Mouse (Mus musculus): ENCODE results near the gene Slfn2. TPM values are rescaled to one million over a fixed set of nuclear protein-coding genes. Genes with fewer than 3 reads are reported as not detected.
A peak's percentile ranks its signal among the peaks of the same experiment; 100 is the strongest.

Gene Slfn2
- polyA plus RNA-seq, 1 experiment from 2014 or later = 1.5 TPM

GRCm38 (mm10) chr11:83061806-83062205, 3.1 kb upstream of the Slfn2 start:
- H3K27ac ChIP-seq = no peak overlapping the region
- H3K4me1 ChIP-seq = peaks cover 31% of the 10 kb centered on the region; the same call in 1 of the 2 replicates
- 82% methylated on average over 7 of the region's 7 CpGs for WGBS
- H3K27me3 ChIP-seq (ENCODE audit: insufficient read depth, poor library complexity, severe bottlenecking) = peaks cover 14% of the 10 kb centered on the region; the same call in 1 of the 2 replicates
- H3K36me3 ChIP-seq = no peaks in the 10 kb centered on the region
- no peaks in the 10 kb centered on the region for H3K9me3 ChIP-seq
- no peak overlapping the region for H3K4me3 ChIP-seq
- DNase-seq (ENCODE audit: low spot score) = no peak

DNA sequence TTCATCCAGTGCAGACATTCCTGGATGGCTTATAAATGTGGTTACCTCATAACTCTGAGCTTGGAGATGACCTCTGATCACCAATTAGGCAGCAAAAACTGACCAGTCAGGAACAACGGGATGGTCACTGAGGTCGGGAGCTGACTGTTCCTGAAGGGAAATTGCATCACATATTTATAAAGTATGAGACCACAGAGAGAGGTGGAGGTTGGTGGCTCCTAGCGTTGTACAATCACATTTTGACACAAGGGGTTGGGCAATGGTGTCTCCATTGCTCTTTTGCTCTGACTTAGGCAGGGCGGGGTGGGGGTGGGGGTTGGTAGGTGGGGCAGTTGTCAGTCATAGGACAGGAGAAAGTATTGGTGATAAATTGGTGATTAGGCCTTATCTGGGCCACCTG, 1.8 kb upstream of the Slfn2 start:
- no peak overlapping the region for H3K27ac ChIP-seq
- no peak overlapping the region for H3K4me3 ChIP-seq
- DNase-seq (ENCODE audit: low spot score) = peak; percentile 4
- WGBS = 69% methylated on average over 4 of the region's 4 CpGs
- peaks cover 31% of the 10 kb centered on the region; the same call in 1 of the 2 replicates for H3K4me1 ChIP-seq
- peaks cover 14% of the 10 kb centered on the region; the same call in 1 of the 2 replicates for H3K27me3 ChIP-seq (ENCODE audit: insufficient read depth, poor library complexity, severe bottlenecking)
- H3K36me3 ChIP-seq = no peaks in the 10 kb centered on the region
- no peaks in the 10 kb centered on the region for H3K9me3 ChIP-seq

- DNase-seq (ENCODE audit: low spot score) = peak; percentile 67
Observed at GRCm38 (mm10) chr11:83063941-83064349, 967 bp upstream of the Slfn2 start.

DNA sequence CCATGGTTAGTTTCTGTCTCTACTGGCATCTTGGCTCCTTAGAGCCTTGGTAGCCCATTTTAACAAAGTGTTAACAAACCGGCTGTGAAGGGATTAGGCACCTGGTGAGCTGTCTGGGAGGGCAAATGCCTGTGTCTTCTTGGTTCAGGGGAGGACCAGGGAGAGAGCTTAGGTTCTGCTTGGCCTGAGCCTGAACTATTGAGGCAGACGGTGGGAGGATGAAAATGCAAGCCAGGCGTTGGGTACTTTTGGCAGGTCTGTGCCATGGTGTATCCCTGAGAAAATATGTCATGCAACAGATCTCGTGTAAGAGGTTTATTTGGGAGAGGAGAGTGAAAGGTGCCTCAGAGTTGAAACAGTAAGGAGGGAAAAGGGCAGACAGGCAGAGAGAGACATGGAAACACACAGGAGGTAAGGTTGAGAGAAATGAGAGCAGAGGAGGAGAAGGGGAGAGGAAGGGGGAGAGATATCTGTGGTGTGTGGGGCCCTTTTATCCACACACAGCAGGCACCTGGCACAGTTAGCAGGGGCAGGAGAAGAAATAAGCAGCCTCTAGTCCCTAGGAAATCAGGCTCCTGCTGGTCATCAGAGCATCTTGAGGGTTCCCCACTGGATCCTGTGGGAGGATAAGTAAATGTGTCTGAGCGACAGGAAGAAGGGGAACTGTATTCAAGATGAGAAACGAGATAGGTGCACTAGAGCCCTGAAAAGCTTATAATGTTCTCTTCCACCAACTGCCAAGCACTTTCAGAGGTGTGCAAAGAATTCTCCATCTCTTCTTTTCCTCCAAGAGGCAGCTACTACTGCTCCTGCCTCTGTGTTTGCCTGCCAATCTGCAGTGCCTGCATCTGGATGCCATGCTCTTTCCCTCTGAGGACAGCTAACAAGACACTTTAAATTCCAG, 781 bp downstream of the Slfn2 start:
- Histone ChIP-seq H3K4me1 (peaks cover 28% of the 10 kb centered on the region; the same call in 1 of the 2 replicates), H3K9me3 (no peaks in the 10 kb centered on the region), H3K27ac (no peak overlapping the region), H3K27me3 (ENCODE audit: insufficient read depth, poor library complexity, severe bottlenecking) (peaks cover 14% of the 10 kb centered on the region; the same call in 1 of the 2 replicates), H3K36me3 (no peaks in the 10 kb centered on the region), H3K4me3 (no peak overlapping the region)
- peak; percentile 33 for DNase-seq (ENCODE audit: low spot score)
- WGBS = 16% methylated on average over 6 of the region's 6 CpGs

More at GRCm38 (mm10) chr11:83063941-83064349, 967 bp upstream of the Slfn2 start:
- Histone ChIP-seq H3K36me3 (no peaks in the 10 kb centered on the region), H3K4me3 (no peak overlapping the region), H3K9me3 (no peaks in the 10 kb centered on the region), H3K27me3 (ENCODE audit: insufficient read depth, poor library complexity, severe bottlenecking) (peaks cover 14% of the 10 kb centered on the region; the same call in 1 of the 2 replicates), H3K27ac (no peak overlapping the region), H3K4me1 (peaks cover 31% of the 10 kb centered on the region; the same call in 1 of the 2 replicates)
- 47% methylated on average over 3 of the region's 3 CpGs for WGBS

DNA sequence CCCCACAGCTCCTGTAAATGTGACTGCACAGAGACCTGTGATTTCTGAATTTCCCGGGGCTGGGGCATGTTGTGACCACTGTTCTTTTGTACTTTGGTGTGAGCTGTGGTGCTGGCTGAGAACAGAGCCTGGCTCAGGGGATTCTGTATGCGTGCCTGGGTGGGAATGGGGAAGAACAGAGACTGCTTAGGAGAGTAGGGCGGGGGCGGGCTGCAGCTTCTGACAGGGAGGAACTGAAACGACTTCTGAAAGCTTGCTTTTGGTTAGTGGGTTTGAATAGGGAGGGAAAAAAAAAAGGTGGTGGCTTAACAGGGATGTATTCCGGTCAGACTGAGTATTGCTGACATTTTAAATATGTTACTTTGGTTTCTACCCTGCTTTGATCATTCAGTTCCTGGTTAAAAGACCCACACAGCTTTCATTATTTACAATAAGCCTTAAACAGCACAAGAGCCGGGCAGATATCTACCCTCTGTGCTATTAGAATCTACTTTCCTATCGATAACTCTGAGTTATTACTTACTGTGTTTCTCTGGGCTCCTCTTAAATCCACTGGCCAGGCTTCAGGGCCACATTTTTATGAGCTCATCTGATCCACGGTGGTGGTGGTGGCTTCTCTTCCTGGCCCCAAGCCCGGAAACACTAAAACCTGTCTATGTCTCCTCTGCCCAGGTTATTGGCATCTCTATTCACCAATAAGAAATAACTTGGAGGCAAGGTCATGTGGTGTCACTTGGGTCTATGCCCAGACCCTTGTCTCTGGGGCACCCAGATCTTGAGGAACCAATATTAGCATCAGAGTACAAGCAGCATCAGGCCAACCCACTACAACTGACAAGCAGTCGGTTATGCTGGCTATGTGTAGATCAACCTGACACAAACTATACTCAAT, 2.0 kb downstream of the Slfn2 start:
- peak; percentile 60 for DNase-seq (ENCODE audit: low spot score)
- H3K27ac ChIP-seq = no peak overlapping the region
- 52% methylated on average over 11 of the region's 11 CpGs for WGBS
- H3K9me3 ChIP-seq = no peaks in the 10 kb centered on the region
- H3K4me3 ChIP-seq = no peak overlapping the region
- H3K4me1 ChIP-seq = peaks cover 22% of the 10 kb centered on the region; the same call in 1 of the 2 replicates
- H3K36me3 ChIP-seq = no peaks in the 10 kb centered on the region
- peaks cover 14% of the 10 kb centered on the region; the same call in 1 of the 2 replicates for H3K27me3 ChIP-seq (ENCODE audit: insufficient read depth, poor library complexity, severe bottlenecking)

- peak; percentile 58 for DNase-seq (ENCODE audit: low spot score)
- H3K36me3 ChIP-seq = no peaks in the 10 kb centered on the region
- no peak overlapping the region for H3K27ac ChIP-seq
- H3K27me3 ChIP-seq (ENCODE audit: insufficient read depth, poor library complexity, severe bottlenecking) = peaks cover 14% of the 10 kb centered on the region; the same call in 1 of the 2 replicates
- WGBS = 71% methylated on average over 4 of the region's 4 CpGs
- H3K4me1 ChIP-seq = peaks cover 22% of the 10 kb centered on the region; the same call in 1 of the 2 replicates
- H3K4me3 ChIP-seq = no peak overlapping the region
- no peaks in the 10 kb centered on the region for H3K9me3 ChIP-seq
Observed at GRCm38 (mm10) chr11:83067982-83068694, 3.2 kb downstream of the Slfn2 start.

DNA sequence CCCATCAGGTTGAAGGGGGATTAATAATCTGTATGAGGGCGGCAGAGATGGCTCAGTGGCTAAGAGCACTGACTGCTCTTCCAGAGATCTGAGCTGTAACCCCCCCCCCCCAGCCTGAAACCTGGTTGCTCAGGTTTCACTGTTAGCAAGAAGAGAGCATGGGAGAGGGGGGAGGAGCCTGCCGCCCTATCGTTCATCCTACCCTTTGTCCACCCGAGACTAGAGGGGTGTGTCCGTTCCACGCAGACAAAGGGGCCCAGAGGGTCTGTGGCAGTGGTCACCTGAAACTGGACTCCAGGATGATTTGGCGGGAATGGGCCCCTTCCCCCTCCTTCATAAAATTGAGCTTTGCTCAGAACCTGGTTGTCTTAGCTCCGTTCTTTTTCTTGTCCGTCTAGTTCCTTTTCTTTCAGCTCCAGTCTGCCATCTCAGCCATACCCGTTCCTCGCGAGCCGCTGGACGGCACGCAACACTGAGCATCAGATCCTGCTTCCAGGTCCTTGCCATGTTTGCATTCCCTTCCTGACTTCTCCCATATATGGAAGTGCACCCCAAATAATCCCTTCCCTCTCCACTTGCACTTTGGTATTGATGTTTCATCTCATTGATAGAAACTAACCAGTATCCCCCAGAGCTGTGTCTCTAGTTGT, 5.5 kb downstream of the Slfn2 start:
- peak; percentile 66 for DNase-seq (ENCODE audit: low spot score)
- Histone ChIP-seq H3K4me3 (no peak overlapping the region), H3K27ac (no peak overlapping the region), H3K27me3 (ENCODE audit: insufficient read depth, poor library complexity, severe bottlenecking) (0 out of 2 replicates have a peak, but pooled peaks cover 3% of the 10 kb centered on the region), H3K4me1 (0 out of 2 replicates have a peak, but pooled peaks cover 8% of the 10 kb centered on the region), H3K36me3 (no peaks in the 10 kb centered on the region), H3K9me3 (no peaks in the 10 kb centered on the region)
- WGBS = 91% methylated on average over 15 of the region's 15 CpGs

DNA sequence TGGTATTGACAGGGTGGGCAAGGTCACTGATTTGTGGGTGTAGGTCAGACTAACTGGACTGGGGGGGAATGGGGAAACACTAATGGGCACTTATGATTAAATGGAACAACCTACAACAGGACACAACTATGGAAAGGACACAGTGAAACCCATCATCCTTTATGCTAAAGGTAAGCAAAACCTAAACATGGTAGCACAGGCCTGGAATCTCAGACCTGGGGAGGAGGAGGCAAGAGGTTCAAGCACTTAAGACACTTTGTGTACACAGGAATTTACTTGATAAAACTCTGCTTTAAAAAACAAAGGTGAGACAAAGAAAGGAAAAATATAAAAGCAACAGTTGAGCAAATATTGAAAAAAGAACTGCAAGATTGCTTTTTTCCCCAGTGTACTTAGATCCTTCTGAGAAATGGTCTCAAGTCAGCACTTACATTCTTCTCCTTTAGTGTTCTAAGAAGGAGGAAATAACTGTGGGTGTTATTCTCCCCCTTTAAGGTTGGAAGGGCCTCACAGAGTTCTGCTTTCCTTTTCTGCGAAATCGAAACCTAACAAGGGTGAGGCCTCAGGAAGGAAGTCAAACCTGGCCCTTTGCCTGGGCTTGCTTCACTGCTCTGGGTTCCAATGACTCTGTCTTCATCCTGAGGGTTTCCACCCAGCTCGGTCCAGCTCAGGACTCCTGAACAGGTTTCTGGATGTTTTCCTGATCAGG, 13.0 kb downstream of the Slfn2 start:
- no peaks in the 10 kb centered on the region for H3K9me3 ChIP-seq
- 65% methylated on average over 3 of the region's 3 CpGs for WGBS
- no peaks in the 10 kb centered on the region for H3K27me3 ChIP-seq (ENCODE audit: insufficient read depth, poor library complexity, severe bottlenecking)
- peak; percentile 54 for DNase-seq (ENCODE audit: low spot score)
- no peaks in the 10 kb centered on the region for H3K36me3 ChIP-seq
- peaks cover 15% of the 10 kb centered on the region for H3K4me1 ChIP-seq
- no peak overlapping the region for H3K4me3 ChIP-seq
- peak overlapping the region; percentile 42; the same call in 1 of the 2 replicates for H3K27ac ChIP-seq

- WGBS = 82% methylated on average over 5 of the region's 5 CpGs
- Histone ChIP-seq H3K27me3 (ENCODE audit: insufficient read depth, poor library complexity, severe bottlenecking) (no peaks in the 10 kb centered on the region), H3K36me3 (no peaks in the 10 kb centered on the region), H3K4me3 (no peak overlapping the region), H3K27ac (0 out of 2 replicates have a peak overlapping the region, but pooled peaks have one; percentile 36), H3K4me1 (peaks cover 15% of the 10 kb centered on the region), H3K9me3 (no peaks in the 10 kb centered on the region)
- peak; percentile 50 for DNase-seq (ENCODE audit: low spot score)
Observed at GRCm38 (mm10) chr11:83078423-83079140, 13.7 kb downstream of the Slfn2 start.

GRCm38 (mm10) chr11:83079487-83080199, 14.7 kb downstream of the Slfn2 start:
- H3K4me1 ChIP-seq = peaks cover 15% of the 10 kb centered on the region
- H3K4me3 ChIP-seq = no peak overlapping the region
- no peak overlapping the region for H3K27ac ChIP-seq
- no peaks in the 10 kb centered on the region for H3K36me3 ChIP-seq
- H3K27me3 ChIP-seq (ENCODE audit: insufficient read depth, poor library complexity, severe bottlenecking) = no peaks in the 10 kb centered on the region
- 42% methylated on average over 9 of the region's 9 CpGs for WGBS
- peak; percentile 60 for DNase-seq (ENCODE audit: low spot score)
- H3K9me3 ChIP-seq = no peaks in the 10 kb centered on the region

All from heart, embryonic 10.5 days (tissue).